Mouse (Mus musculus): Measurements from ENCODE around the gene Lyar. TPM values are rescaled to one million over a fixed set of nuclear protein-coding genes. Genes with fewer than 3 reads are reported as not detected.

Gene Lyar
- total and polyA plus RNA-seq, 3 experiments = 134 to 314 (median 195) TPM

GRCm38 (mm10) chr5:38235422-38235821, 15.2 kb downstream of the Lyar start:
- Histone ChIP-seq H3K4me3 (replicated peaks in 1 of 3; ENCODE audit: low read depth in 2 of 3, low read length in 2 of 3, poor library complexity in 1 of 3) (no peak overlapping the region), H3K9me3 (replicated peaks; ENCODE audit: low read length) (no peaks in the 10 kb centered on the region), H3K36me3 (replicated peaks in 1 of 2; ENCODE audit: control insufficient read depth in 1 of 2, insufficient read depth in 1 of 2, low read length in 1 of 2) (peaks cover 46 to 65% of the 10 kb centered on the region in 2 experiments), H3K4me2 (ENCODE audit: insufficient read depth, low read depth, poor library complexity, severe bottlenecking) (no peak overlapping the region), H3K9ac (ENCODE audit: insufficient read depth, low read depth) (no peak overlapping the region), H3K27ac (ENCODE audit: insufficient read depth, low read depth) (no peak overlapping the region; the same call in 1 of the 2 replicates), H3K27me3 (replicated peaks) (no peaks in the 10 kb centered on the region), H3K79me2 (replicated peaks; ENCODE audit: control insufficient read depth, extremely low read depth, insufficient read depth, poor library complexity, severe bottlenecking) (no peaks in the 10 kb centered on the region), H3K4me1 (ENCODE audit: control insufficient read depth in 1 of 2, insufficient read depth in 2 of 2) (no peaks in the 10 kb centered on the region)
- in situ Hi-C loops (cut with MboI; ENCODE audit: low pct_ligation_motif_present, low pct_unique_long_range_greater_than_20kb, low sequenced_read_pairs) = no loop called here
- dilution Hi-C loops (cut with MboI; ENCODE audit: extremely low pct_ligation_motif_present, extremely low pct_unique_long_range_greater_than_20kb, low sequenced_read_pairs) = no loop called here
- no peak for TF ChIP-seq TCF12 (IDR thresholded peaks at IDR 0.05; ENCODE audit: low read depth, low read length)
- TF ChIP-seq CTCF (conservative IDR thresholded peaks at IDR 0.05 in 1 of 2, IDR thresholded peaks at IDR 0.05 in 1 of 2; ENCODE audit: low read depth in 2 of 2, low read length in 2 of 2) = peak; percentile 42 to 61; a peak in 3 of 4 replicates
- TF ChIP-seq SMC3 (IDR thresholded peaks at IDR 0.05; ENCODE audit: low read depth, low read length) = peak; percentile 14; the same call in 1 of the 2 replicates
- DNase-seq (ENCODE audit: extremely low read depth) = peak; percentile 55

DNA sequence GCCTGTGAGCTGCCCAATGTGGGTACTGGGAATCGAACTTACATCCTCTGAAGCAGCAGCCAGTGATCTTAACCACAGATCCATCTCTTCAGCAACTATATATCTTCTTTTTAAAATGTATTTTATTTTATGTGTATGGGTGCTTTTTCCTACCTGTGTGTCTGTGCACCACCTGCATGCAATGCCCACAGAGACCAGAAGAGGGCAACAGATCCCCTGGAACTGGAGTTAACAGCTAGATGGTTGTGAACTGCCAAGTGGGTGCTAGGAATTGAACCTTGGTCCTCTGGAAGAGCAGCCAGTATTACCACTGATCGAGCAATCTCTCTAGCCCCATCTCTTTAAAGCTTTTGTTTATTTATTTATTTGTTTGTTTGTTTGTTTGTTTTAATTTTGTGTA, 16.4 kb downstream of the Lyar start:
- H3K27ac ChIP-seq (ENCODE audit: insufficient read depth, low read depth) = no peak overlapping the region
- no peak overlapping the region for H3K4me3 ChIP-seq (replicated peaks in 1 of 3; ENCODE audit: low read depth in 2 of 3, low read length in 2 of 3, poor library complexity in 1 of 3)
- no peaks in the 10 kb centered on the region for H3K27me3 ChIP-seq (replicated peaks)
- DNase-seq (ENCODE audit: extremely low read depth) = no peak
- dilution Hi-C loops (cut with MboI; ENCODE audit: extremely low pct_ligation_motif_present, extremely low pct_unique_long_range_greater_than_20kb, low sequenced_read_pairs) = no loop called here
- H3K4me1 ChIP-seq (ENCODE audit: control insufficient read depth in 1 of 2, insufficient read depth in 2 of 2) = no peaks in the 10 kb centered on the region
- peaks cover 36 to 53% of the 10 kb centered on the region in 2 experiments for H3K36me3 ChIP-seq (replicated peaks in 1 of 2; ENCODE audit: control insufficient read depth in 1 of 2, insufficient read depth in 1 of 2, low read length in 1 of 2)
- no peaks in the 10 kb centered on the region for H3K9me3 ChIP-seq (replicated peaks; ENCODE audit: low read length)
- H3K4me2 ChIP-seq (ENCODE audit: insufficient read depth, low read depth, poor library complexity, severe bottlenecking) = no peak overlapping the region
- in situ Hi-C loops (cut with MboI; ENCODE audit: low pct_ligation_motif_present, low pct_unique_long_range_greater_than_20kb, low sequenced_read_pairs) = no loop called here
- TF ChIP-seq MXI1 (IDR thresholded peaks at IDR 0.05; ENCODE audit: low read depth, low read length) (no peak), RAD21 (IDR thresholded peaks at IDR 0.05; ENCODE audit: low read depth, low read length) (peak; percentile 18), IRF4 (IDR thresholded peaks at IDR 0.05; ENCODE audit: low read depth, low read length) (no peak), UBTF (IDR thresholded peaks at IDR 0.05; ENCODE audit: low read depth, low read length) (no peak), CTCF (conservative IDR thresholded peaks at IDR 0.05 in 1 of 2, IDR thresholded peaks at IDR 0.05 in 1 of 2; ENCODE audit: low read depth in 2 of 2, low read length in 2 of 2) (peak; percentile 28 to 49; a peak in 3 of 4 replicates), EP300 (IDR thresholded peaks at IDR 0.05; ENCODE audit: low read length) (no peak)
- H3K79me2 ChIP-seq (replicated peaks; ENCODE audit: control insufficient read depth, extremely low read depth, insufficient read depth, poor library complexity, severe bottlenecking) = no peaks in the 10 kb centered on the region
- no peak overlapping the region for H3K9ac ChIP-seq (ENCODE audit: insufficient read depth, low read depth)

DNA sequence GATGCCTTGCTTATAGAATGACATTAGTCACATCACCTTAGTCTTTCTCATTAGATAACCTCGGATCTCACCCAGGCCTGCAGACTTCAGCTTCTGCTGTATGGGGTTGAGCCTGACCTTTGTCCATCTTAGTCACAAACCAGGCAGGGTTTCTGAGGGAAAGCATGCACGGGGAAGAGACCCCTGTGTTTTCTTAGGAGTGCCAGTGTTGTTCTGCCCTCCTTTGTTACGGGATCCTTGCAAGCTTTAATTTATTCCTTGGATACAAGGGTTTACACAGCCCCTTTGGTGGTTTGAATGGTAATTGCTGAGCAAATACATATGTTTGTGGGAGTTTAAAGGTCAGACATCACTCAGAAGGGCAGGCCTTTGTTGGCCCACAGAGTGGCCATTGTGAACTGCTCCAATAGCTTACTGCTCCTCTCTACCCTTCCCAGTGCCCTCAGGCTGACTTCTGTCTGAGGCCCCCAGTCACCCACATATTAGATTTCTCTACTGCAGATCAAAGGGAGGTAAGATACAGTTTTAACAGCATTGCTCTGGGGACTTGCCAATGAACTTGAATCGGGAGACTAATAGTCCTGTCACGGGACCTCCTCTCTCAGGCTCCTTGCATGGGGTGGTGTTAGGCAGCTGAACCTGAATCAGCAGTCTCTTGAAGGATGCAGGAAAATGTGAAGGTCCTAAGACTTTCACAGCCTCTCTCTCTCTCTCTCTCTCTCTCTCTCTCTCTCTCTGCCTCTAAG, 20.6 kb downstream of the Lyar start:
- in situ Hi-C loops (cut with MboI; ENCODE audit: low pct_ligation_motif_present, low pct_unique_long_range_greater_than_20kb, low sequenced_read_pairs) = no loop called here

More for the DNA sequence above, 20.6 kb downstream of the Lyar start:
- Histone ChIP-seq H3K27ac (ENCODE audit: insufficient read depth, low read depth) (no peak overlapping the region), H3K79me2 (replicated peaks; ENCODE audit: control insufficient read depth, extremely low read depth, insufficient read depth, poor library complexity, severe bottlenecking) (no peaks in the 10 kb centered on the region), H3K27me3 (replicated peaks) (no peaks in the 10 kb centered on the region), H3K4me2 (ENCODE audit: insufficient read depth, low read depth, poor library complexity, severe bottlenecking) (no peak overlapping the region), H3K4me1 (ENCODE audit: control insufficient read depth in 1 of 2, insufficient read depth in 2 of 2) (no peaks in the 10 kb centered on the region), H3K9me3 (replicated peaks; ENCODE audit: low read length) (no peaks in the 10 kb centered on the region), H3K36me3 (replicated peaks in 1 of 2; ENCODE audit: control insufficient read depth in 1 of 2, insufficient read depth in 1 of 2, low read length in 1 of 2) (peaks cover 0 to 11% of the 10 kb centered on the region in 2 experiments), H3K9ac (ENCODE audit: insufficient read depth, low read depth) (no peak overlapping the region), H3K4me3 (replicated peaks in 1 of 3; ENCODE audit: low read depth in 2 of 3, low read length in 2 of 3, poor library complexity in 1 of 3) (no peak overlapping the region)
- DNase-seq (ENCODE audit: extremely low read depth) = no peak
- TF ChIP-seq SMC3 (IDR thresholded peaks at IDR 0.05; ENCODE audit: low read depth, low read length) (no peak), UBTF (IDR thresholded peaks at IDR 0.05; ENCODE audit: low read depth, low read length) (no peak), CTCF (conservative IDR thresholded peaks at IDR 0.05 in 1 of 2, IDR thresholded peaks at IDR 0.05 in 1 of 2; ENCODE audit: low read depth in 2 of 2, low read length in 2 of 2) (no peak), JUND (conservative IDR thresholded peaks at IDR 0.05; ENCODE audit: low read depth, low read length) (no peak), ZMIZ1 (IDR thresholded peaks at IDR 0.05; ENCODE audit: low read depth, low read length) (no peak), ETS1 (conservative IDR thresholded peaks at IDR 0.05; ENCODE audit: low read depth, low read length) (no peak), RAD21 (IDR thresholded peaks at IDR 0.05; ENCODE audit: low read depth, low read length) (no peak), MYC (IDR thresholded peaks at IDR 0.05; ENCODE audit: low read depth, low read length) (no peak), NELFE (IDR thresholded peaks at IDR 0.05; ENCODE audit: low read depth, low read length) (no peak), RCOR1 (conservative IDR thresholded peaks at IDR 0.05; ENCODE audit: low read depth, low read length) (no peak), CHD2 (IDR thresholded peaks at IDR 0.05; ENCODE audit: low read length) (no peak), MAX (IDR thresholded peaks at IDR 0.05; ENCODE audit: low read length) (no peak), USF1 (IDR thresholded peaks at IDR 0.05; ENCODE audit: low read depth, low read length) (no peak), TBP (conservative IDR thresholded peaks at IDR 0.05; ENCODE audit: low read depth, low read length) (no peak), NRF1 (IDR thresholded peaks at IDR 0.05; ENCODE audit: low read depth, low read length) (no peak), HCFC1 (IDR thresholded peaks at IDR 0.05; ENCODE audit: low read depth, low read length) (no peak), ZKSCAN1 (IDR thresholded peaks at IDR 0.05; ENCODE audit: borderline replicate concordance, low read depth, low read length) (no peak)
- dilution Hi-C loops (cut with MboI; ENCODE audit: extremely low pct_ligation_motif_present, extremely low pct_unique_long_range_greater_than_20kb, low sequenced_read_pairs) = no loop called here

All from CH12.LX (cell line).